Mouse (Mus musculus): ENCODE measurements around the gene Kazn. TPM values are rescaled to one million over a fixed set of nuclear protein-coding genes. Genes with fewer than 3 reads are reported as not detected.

Kazn gene
- total RNA-seq, 2 experiments from 2014 or later, result 45.9 to 48.5 TPM

GRCm38 (mm10) chr4:142165835-142166701, 73.1 kb downstream of the Kazn start:
- DNase-seq (ENCODE audit: low spot score in 2 of 2), result no peak

GRCm38 (mm10) chr4:142165363-142165762, 73.8 kb downstream of the Kazn start:
- DNase-seq (ENCODE audit: low spot score in 2 of 2), result no peak

- DNase-seq (ENCODE audit: low spot score in 2 of 2), result no peak
These were observed 74.8 kb downstream of the Kazn start for GRCm38 (mm10) chr4:142164386-142164785.

- DNase-seq (ENCODE audit: low spot score in 2 of 2), result no peak
These were observed 75.3 kb downstream of the Kazn start for GRCm38 (mm10) chr4:142163862-142164261.

GRCm38 (mm10) chr4:142162729-142163128, 76.5 kb downstream of the Kazn start:
- no peak for DNase-seq (ENCODE audit: low spot score in 2 of 2)

GRCm38 (mm10) chr4:142162102-142162501, 77.1 kb downstream of the Kazn start:
- DNase-seq (ENCODE audit: low spot score in 2 of 2), result no peak

- peak; percentile 6 to 32 for DNase-seq (ENCODE audit: low spot score in 2 of 2)
These were observed 79.2 kb downstream of the Kazn start for GRCm38 (mm10) chr4:142160041-142160440.

GRCm38 (mm10) chr4:142156506-142156905, 82.7 kb downstream of the Kazn start:
- peak in 1 of 2 experiments; percentile 21 for DNase-seq (ENCODE audit: low spot score in 2 of 2)

- no peak for DNase-seq (ENCODE audit: low spot score in 2 of 2)
These were observed 85.0 kb downstream of the Kazn start for GRCm38 (mm10) chr4:142154246-142154645.

- peak; percentile 81 to 90 for DNase-seq (ENCODE audit: low spot score in 2 of 2)
These were observed 85.7 kb downstream of the Kazn start for GRCm38 (mm10) chr4:142153526-142153925.

- no peak for DNase-seq (ENCODE audit: low spot score in 2 of 2)
These were observed 86.3 kb downstream of the Kazn start for GRCm38 (mm10) chr4:142152733-142153422.

- DNase-seq (ENCODE audit: low spot score in 2 of 2), result no peak
These were observed 89.1 kb downstream of the Kazn start for GRCm38 (mm10) chr4:142150086-142150485.

- no peak for DNase-seq (ENCODE audit: low spot score in 2 of 2)
These were observed 90.0 kb downstream of the Kazn start for GRCm38 (mm10) chr4:142149202-142149601.

GRCm38 (mm10) chr4:142147671-142148070, 91.5 kb downstream of the Kazn start:
- DNase-seq (ENCODE audit: low spot score in 2 of 2), result no peak

- peak in 1 of 2 experiments; percentile 18 for DNase-seq (ENCODE audit: low spot score in 2 of 2)
These were observed 95.1 kb downstream of the Kazn start for GRCm38 (mm10) chr4:142144096-142144495.

- no peak for DNase-seq (ENCODE audit: low spot score in 2 of 2)
These were observed 95.9 kb downstream of the Kazn start for GRCm38 (mm10) chr4:142143290-142143689.

- DNase-seq (ENCODE audit: low spot score in 2 of 2), result no peak
These were observed 99.5 kb downstream of the Kazn start for GRCm38 (mm10) chr4:142139729-142140128.

- DNase-seq (ENCODE audit: low spot score in 2 of 2), result no peak
These were observed 100.7 kb downstream of the Kazn start for GRCm38 (mm10) chr4:142138356-142139099.

- no peak for DNase-seq (ENCODE audit: low spot score in 2 of 2)
These were observed 102.3 kb downstream of the Kazn start for GRCm38 (mm10) chr4:142136766-142137503.

- DNase-seq (ENCODE audit: low spot score in 2 of 2), result no peak
These were observed 103.7 kb downstream of the Kazn start for GRCm38 (mm10) chr4:142135515-142135914.

- no peak for DNase-seq (ENCODE audit: low spot score in 2 of 2)
These were observed 109.0 kb downstream of the Kazn start for GRCm38 (mm10) chr4:142130162-142130561.
